Mouse (Mus musculus) adrenal gland, adult (tissue): ENCODE results near the gene Tnni3k.

Experiments used
- DNase-seq, 2 experiments: peaks; one replicate each; pipeline ENCODE4 v3.0.0; 2022 to 2023; ENCODE audit warnings: low spot score in 1 of 2; ENCODE audit not compliant: inconsistent age in 2 of 2

Tnni3k gene

GRCm38 (mm10) chr3:154837861-154838260 is 217.3 kb downstream of the Tnni3k start:
- no peak for DNase-seq

DNA sequence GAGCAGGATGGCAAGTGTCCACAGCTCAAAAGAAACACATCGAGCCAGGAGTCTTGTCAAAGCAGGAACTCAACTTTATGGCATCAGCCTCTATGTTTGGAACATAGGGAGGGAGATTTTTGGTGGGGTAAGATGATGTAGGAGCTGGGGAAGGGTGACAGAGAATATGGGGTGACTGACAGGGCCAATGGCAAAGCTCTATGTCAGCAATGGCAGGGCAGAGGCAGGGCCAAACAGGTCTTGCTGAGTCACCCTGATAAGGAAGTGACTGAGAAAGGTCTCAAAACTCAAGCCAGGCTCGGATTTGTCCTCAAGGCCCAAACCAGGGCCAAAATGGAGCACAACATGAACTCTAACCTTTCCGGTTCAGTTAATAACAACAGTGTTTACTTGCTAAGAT is 219.1 kb downstream of the Tnni3k start:
- no peak for DNase-seq

GRCm38 (mm10) chr3:154834373-154834772 is 220.8 kb downstream of the Tnni3k start:
- DNase-seq, result no peak

DNA sequence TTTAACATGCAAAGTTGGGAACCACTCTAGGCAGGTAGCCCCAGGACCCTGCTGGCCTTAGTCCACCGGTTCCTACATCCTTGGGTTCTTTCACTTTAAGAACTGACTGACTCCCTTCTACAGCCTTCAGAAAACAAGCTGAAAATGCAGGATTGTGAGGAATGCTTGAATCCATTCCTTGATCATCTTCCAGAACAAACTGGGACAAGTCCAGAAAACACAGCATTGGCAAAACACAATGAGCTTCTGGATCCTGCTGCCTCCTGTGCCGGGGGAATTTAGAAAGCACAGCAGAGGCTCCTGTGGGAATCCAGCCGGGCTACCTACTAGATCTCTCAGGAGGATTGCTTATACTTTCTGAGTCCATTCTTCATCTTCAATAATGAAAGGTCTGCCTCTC is 229.5 kb downstream of the Tnni3k start:
- no peak for DNase-seq

GRCm38 (mm10) chr3:154824713-154825112 is 230.5 kb downstream of the Tnni3k start:
- DNase-seq, result no peak

- peak in 1 of 2 experiments; percentile 58 for DNase-seq
Observed at GRCm38 (mm10) chr3:154819684-154820083, 235.5 kb downstream of the Tnni3k start.

GRCm38 (mm10) chr3:154817732-154818131 is 237.5 kb downstream of the Tnni3k start:
- peak; percentile 41 to 82 for DNase-seq

DNA sequence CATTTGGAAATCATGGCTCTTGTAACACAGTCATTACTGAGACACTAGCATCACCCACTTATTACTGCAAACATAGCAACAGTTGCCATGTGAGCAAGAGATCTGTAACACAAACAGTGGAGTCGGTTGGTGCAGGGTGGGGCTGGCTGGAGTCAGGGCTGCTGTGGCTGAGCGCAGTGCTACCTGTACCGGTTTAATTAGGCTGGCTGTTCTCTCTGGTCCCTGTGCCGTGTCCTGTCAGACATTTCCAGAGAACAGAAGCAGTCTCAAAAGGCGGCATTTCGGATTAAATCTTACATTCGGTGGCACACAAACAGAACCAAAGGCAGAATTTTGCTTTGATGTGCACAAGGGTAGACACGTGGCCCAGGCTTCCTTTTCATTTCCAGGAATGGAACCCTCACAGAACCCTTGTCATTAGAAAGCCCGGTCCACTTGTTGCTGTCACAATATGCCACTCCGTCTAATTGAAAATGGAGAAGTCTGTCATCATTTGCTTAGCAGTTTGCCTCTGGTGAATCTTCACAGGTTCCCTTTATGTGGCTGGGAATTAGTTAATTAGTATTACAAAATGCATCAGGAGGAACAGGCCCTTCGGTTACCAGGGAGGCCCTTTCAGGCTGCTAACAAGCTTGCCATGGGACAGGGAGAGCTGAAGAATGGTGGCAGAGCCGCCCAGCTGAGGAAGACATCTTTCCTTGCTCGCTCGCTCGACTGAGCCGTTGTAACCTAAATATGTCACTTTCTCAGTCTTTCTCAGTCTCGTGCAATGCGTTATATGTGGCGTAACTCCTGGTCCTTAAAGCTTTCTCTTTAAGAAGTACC is 238.2 kb downstream of the Tnni3k start:
- peak; percentile 12 to 46 for DNase-seq

DNA sequence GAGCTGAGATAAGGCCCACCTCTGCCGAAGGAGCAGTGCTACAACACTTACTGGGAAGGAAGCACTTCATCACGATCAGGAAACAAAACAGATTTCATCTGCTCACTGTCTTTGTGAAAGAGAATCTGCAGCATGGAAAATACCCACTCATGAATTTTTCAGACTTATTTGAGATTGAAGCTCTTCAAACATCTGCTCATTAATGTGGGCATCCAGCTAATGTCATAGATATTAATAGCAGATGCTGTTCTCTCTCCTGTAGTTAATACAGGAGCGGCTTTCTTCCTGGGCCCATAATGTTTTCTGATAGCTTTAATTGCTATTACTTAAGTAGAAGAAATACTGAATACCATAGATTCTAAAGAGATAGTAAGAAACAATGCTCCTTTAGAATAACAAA is 239.0 kb downstream of the Tnni3k start:
- no peak for DNase-seq

DNA sequence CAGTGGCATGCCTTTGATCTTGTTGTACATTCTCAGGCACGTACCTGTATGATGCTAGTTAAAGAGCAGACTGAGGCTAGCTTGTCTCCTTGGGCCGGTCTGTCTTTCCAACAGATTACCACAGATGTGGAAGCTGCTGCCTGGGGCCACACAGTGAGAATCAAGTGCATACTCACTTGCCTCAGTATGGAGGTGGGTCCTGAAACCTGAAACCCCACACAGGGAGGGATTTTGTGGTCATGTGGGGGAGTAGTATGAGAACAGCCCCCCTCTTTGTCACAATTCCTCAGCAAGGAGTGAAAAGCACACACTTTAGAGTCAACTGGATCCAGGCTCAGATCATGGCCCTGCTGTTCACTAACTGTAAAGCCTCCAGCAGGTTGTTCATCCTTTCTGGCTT is 239.6 kb downstream of the Tnni3k start:
- DNase-seq, result no peak

DNA sequence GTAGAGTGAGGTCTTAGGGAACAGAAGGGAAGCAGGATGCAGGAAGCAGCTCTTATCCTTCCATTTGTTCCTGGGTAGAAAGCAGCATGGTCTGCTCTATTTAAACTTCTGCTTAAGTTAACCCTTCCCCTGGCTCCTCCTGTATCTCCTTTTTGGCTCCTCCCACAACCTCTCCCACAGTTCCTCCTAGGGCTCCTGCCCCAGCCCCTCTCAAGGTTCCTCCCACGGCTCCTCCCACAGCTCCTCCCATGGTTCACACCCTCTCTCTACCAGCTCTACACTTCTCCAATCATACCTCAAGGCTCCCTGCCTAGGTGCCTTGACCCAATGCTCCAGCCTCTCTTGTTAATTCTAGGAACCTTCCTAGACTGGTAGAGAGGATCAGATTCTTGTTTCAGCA is 242.3 kb downstream of the Tnni3k start:
- no peak for DNase-seq

GRCm38 (mm10) chr3:154811833-154812232 is 243.4 kb downstream of the Tnni3k start:
- DNase-seq, result no peak

GRCm38 (mm10) chr3:154811281-154811680 is 243.9 kb downstream of the Tnni3k start:
- DNase-seq, result no peak

GRCm38 (mm10) chr3:154810273-154810870 is 244.8 kb downstream of the Tnni3k start:
- DNase-seq, result peak in 1 of 2 experiments; percentile 36

DNA sequence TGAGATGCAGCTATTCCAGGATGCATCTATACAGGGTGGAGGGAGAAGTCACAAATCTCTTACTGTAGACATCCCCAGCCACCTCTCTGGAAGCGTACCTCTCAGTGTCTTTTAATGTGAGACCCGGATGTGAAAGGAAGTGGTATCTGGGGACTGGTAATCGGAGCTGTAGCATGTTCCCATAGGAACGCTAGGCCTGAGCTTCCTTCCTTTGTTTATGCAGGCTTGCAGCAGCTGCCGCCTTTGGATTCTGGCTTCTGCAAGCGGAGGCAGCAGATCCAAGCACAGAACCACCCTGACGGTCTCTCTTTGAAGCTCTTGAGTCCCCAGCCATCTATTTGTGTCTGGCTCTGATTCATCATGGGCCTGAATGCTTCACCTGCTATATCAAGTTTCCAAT is 248.6 kb downstream of the Tnni3k start:
- DNase-seq, result no peak

DNA sequence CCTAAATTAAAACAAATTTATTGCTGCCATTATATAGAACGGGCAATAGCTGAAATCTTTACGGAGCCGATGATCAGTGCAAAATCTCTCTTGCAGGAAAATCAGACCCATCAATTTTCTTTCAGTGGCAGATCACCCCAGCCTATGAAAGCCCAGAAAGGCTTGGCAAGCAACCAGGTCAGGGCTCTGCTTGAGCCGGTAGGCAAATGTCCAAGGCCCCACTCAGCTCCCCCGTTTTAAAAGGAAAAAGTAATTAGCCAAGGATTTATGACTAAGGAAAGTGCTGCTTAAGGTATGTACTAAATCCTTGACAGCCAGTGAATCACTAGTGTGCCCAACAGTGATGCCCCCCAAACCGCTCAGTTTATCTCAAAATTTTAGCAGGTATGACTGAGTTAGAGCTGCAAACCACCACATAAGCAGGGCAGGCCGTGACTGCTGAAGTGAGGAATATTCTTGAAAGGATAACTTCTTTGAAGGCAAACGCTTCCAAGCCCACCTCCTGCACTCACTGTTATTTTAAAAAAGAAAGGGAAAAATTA is 254.2 kb downstream of the Tnni3k start:
- DNase-seq, result peak in 1 of 2 experiments; percentile 66

- no peak for DNase-seq
Observed at GRCm38 (mm10) chr3:154800454-154800853, 254.8 kb downstream of the Tnni3k start.

GRCm38 (mm10) chr3:154798806-154799205 is 256.4 kb downstream of the Tnni3k start:
- no peak for DNase-seq

DNA sequence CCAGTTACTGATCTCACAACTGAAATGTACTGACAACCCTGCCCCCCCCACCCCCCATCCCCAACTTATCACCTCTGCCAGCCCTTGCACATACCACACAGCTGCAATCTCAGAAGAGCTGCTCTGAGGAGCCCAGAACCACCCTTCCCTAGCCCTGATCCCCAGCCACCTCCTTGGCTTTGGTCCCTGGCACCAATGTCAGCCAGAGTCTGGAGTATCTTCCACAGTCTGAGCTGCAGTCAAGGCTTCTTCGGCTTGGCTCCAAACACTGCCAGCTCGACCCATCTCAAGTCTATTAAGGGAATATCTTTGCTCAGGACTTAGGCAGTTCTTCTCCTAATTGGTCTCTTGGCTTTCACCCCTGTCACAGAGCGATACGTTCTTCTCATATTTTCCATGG is 261.6 kb downstream of the Tnni3k start:
- DNase-seq, result no peak

- no peak for DNase-seq
Observed at GRCm38 (mm10) chr3:154787611-154788010, 267.6 kb downstream of the Tnni3k start.

DNA sequence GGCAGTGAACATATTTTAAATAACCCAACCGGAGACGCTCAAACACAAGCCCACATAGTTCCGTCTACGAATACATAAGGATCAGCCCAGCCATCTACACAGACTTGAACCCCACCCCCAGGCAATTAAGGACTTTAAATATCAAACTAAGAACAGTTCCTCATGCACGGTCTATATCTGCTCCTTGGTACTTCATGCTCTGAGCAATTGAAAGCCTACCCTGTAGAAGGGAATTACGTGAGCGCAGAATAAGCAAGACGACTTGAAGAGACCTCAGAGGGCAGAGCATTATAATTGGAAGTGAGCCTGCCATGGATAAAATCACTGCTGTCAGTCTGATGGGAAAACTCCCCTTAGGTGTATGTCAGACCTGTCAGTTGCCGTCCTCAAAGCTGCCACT is 268.9 kb downstream of the Tnni3k start:
- no peak for DNase-seq

DNA sequence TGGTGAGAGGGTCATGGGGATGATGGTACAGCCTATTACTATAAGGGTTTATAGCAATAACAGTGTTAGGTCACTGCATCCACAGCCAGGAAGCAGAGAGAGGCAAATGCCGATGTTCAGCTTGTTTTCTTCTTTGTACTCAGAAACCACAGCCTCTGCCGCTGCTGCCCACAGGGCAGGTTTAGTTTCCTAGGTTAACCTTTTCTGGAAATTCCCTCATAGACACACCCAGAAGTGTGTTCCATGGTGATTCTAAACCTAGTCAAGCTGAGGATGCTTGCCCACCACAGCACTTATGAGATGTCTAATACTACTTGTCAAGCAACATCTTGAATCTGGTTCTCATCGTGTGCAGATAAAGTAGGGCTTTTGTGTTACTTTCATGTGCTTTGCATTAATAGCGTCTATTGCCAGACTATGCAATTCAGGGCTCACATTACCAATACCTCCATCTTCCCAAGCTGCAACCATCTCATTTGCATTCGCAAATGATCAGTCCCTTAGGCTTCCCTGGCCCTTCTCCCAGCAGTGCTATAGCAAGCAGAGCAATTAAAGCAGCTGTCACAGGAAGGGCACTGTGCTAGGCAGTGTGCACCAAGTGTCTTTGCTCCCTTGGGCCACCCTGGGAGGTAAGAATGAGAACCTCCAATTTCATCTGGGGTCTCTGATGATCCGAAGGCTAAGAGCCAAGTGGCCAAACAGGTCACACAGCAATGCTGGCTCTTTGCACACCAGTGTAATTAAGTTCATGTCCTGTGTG is 276.2 kb downstream of the Tnni3k start:
- DNase-seq, result no peak
